Mouse (Mus musculus) bone marrow, adult 2 months (tissue): ENCODE measurements around the gene Cpa2. TPM values are rescaled to one million over a fixed set of nuclear protein-coding genes. Genes with fewer than 3 reads are reported as not detected.

ENCODE experiments used
- H3K27ac ChIP-seq: fragments of 200-500 bp; 2 replicates; pipeline ENCODE4 v1.5.1; 2012; ENCODE audit warnings: low read depth, mild to moderate bottlenecking, control low read depth, inconsistent platforms, low read length; ENCODE audit not compliant: control insufficient read depth, poor library complexity, insufficient read depth
- H3K4me1 ChIP-seq: fragments of 200-500 bp; 2 replicates; pipeline ENCODE4 v1.6.1; 2011; ENCODE audit warnings: low read length; ENCODE audit not compliant: control insufficient read depth, insufficient read depth
- H3K4me3 ChIP-seq: fragments of 200-500 bp; replicated peaks from 2 replicates; pipeline ENCODE3; 2011; ENCODE audit warnings: mild to moderate bottlenecking, low read depth, low read length, control low read depth; ENCODE audit not compliant: control insufficient read depth
- CTCF ChIP-seq: fragments of 200-500 bp; IDR thresholded peaks from 2 replicates; pipeline ENCODE4 v1.5.1; 2011; ENCODE audit warnings: low read length, control low read depth; ENCODE audit not compliant: control insufficient read depth, insufficient read depth
- POLR2A ChIP-seq: fragments of 200-500 bp; IDR thresholded peaks from 2 replicates; pipeline ENCODE4 v1.6.1; 2011; ENCODE audit warnings: low read depth, mild to moderate bottlenecking, control low read depth, low read length, borderline replicate concordance; ENCODE audit not compliant: control insufficient read depth
- WGBS: fragments of 180-500 bp; shearing (Covaris S2); methylation state at CpG from one replicate; pipeline ENCODE4 v1.1.7; 2018; 5-methylcytosine and 5-hydroxymethylcytosine counted together
- polyA plus RNA-seq: library from polyadenylated mRNA; stranded (reverse); fragments of >200 nt; gene quantifications from 2 replicates; pipeline ENCODE4 v1.2.4, GENCODE M21; 2011; ENCODE audit warnings: low replicate concordance; ENCODE audit not compliant: missing spikeins, insufficient read depth, insufficient read length

The Cpa2 gene
- polyA plus RNA-seq = not detected in 2 replicates

DNA sequence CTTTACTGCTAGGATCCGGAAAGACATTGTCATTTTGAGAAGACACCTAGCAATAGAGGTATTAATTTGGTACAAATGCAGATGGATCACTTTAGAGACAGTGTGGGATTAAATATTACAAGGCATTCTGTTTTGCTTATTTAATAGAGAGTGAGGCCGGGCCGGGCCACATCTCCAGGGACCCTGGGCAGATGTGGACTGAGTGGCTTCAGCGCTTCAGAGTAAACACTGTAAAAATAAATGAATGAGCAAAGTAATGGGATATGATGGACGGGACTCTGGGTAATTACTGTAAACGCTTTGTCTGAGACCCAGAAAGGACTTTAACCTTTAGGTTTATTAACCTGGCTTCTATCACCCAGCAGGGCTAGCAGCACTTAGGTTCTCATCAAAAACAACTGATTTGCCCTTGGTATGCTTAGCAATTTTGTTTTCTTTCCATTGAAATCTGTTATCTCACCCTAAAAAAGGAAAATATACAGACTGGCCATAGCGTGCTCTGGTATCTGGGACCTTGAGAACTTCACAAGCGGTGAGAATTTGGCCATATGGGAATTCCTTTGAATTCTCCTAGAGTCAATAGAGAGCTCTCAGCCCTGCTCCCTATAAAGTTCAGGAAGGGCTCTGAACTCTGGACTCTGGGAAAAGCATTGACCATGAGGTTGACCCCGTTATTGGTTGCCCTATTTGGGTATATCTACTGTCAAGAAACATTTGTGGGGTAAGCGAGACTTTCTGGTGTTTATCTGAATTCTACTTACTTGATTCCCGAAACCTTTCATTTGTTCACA lies at the start of gene Cpa2:
Gene Cpa2, plus strand, starts transcription at position 574 of the 791 bp plus-strand sequence.
- WGBS = 87% methylated on average over 11 of the region's 11 CpGs
- no peak within 1 kb of the TSS for H3K4me3 ChIP-seq
- no peak within 1 kb of the TSS for H3K27ac ChIP-seq
- no peak for TF ChIP-seq POLR2A
- TF ChIP-seq CTCF = no peak
- H3K4me1 ChIP-seq = no peaks in the 10 kb centered on the region; the same call in 1 of the 2 replicates

GRCm38 (mm10) chr6:30499049-30499448 lies 42.3 kb upstream of the Cpa2 start:
- no peak overlapping the region for H3K4me3 ChIP-seq
- WGBS = 13% methylated on average over 3 of the region's 3 CpGs
- TF ChIP-seq CTCF (no peak), POLR2A (no peak)
- H3K4me1 ChIP-seq = no peaks in the 10 kb centered on the region; the same call in 1 of the 2 replicates
- H3K27ac ChIP-seq = no peak overlapping the region

DNA sequence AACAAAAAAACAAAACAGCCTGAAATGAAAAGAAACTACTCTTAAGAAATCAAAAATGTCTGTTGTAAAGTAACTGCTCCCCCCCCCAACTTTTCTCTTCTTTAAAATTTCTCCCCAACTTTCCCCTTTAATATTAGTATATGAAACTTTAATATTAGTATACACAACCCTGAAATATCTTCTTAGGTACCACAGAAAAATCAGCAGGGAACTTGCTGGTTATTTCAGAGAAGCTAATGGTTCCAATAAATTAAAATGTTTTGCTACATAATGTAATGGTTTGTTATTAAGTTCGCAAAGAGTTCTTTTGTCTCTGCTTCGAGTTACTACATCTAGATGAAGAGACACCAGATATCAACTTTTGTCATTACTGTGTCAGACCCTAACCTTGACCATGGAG lies 32.6 kb upstream of the Cpa2 start:
- no peaks in the 10 kb centered on the region; the same call in 1 of the 2 replicates for H3K4me1 ChIP-seq
- H3K4me3 ChIP-seq = peak overlapping the region; percentile 79
- WGBS = 5% methylated on average over 2 of the region's 2 CpGs
- TF ChIP-seq POLR2A (no peak), CTCF (no peak)
- no peak overlapping the region; the same call in 1 of the 2 replicates for H3K27ac ChIP-seq

DNA sequence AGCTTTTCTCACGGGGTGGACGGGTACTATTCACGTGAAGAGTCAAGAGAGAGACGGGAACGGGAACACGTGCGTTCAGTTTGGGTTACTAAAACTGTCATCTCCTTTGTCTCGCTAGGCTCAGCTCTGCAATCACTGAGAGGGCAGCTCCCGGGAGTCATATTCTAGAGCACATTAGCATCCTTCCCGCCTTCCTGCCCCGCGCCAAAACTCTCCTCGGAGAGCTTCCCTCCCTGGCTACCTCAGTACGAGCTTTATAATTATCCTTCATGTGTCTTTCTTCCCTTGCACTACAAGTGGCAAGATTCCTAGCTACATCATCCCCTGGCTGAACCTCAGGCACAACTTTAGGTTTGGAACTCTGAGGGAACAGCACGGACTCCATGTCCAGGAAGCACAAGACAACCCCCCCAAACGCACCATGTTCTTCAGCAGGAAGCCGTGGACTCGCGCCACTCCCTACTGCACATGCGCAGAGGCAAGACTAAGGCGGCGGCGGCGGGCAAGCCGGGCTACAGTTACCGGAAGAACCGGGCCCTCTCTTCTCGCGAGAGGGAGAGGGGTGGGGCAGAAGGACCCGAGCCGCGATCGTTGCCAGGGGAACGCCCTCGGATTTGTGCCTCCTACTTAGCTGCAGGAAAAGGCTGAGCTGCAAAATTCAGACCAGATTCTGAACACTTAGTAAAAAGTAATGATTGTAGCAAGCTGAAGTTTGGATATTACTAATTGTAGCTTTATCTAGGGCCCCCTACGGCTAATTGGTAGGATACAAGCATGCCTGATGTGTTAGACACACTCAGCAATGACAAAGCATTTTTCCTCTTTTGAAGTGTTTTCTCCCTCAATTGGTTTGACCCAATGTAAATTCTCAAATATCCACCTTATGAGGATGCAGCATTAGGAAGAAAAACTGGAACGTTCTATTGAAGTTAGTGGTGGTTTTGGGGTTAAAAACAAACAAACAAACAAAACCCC lies 31.8 kb upstream of the Cpa2 start, which contains the start of the genes Tmem209 and Ssmem1:
Gene Tmem209, minus strand, starts transcription at position 519 of the 975 bp plus-strand sequence.
Gene Ssmem1, plus strand, starts transcription at position 585 of the 975 bp plus-strand sequence.
- Histone ChIP-seq H3K27ac (peak within 1 kb of the TSS; percentile 73), H3K4me3 (peak within 1 kb of the TSS; percentile 79), H3K4me1 (no peaks in the 10 kb centered on the region; the same call in 1 of the 2 replicates)
- TF ChIP-seq POLR2A (peak; percentile 87), CTCF (no peak)
- under 1% methylated on average over 37 of the region's 37 CpGs for WGBS

DNA sequence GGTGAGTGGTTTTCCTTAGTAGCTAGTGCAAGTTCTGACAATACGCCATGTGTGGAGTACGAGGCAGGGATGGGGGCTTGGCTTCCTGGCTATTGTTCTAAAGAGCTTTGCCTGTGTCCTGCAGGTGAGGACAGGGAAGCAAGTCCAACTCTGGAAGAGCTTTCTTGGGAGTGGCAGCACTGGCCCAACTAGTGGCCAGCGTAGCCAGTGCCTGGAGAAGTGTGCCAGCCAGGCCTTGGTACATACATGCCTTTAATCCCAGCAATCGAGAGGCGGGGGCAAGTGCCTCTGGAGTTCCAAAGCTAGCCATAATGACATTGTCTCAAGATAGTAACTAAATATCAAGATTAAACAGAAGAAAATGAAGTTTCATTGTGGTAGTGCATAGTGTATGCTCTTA lies 31.1 kb upstream of the Cpa2 start:
- WGBS = 82% methylated on average over 5 of the region's 5 CpGs
- H3K4me1 ChIP-seq = no peaks in the 10 kb centered on the region; the same call in 1 of the 2 replicates
- TF ChIP-seq POLR2A (no peak), CTCF (no peak)
- H3K4me3 ChIP-seq = no peak overlapping the region
- no peak overlapping the region for H3K27ac ChIP-seq

- H3K4me3 ChIP-seq = no peak overlapping the region
- no peak overlapping the region for H3K27ac ChIP-seq
- WGBS = 80% methylated on average over 9 of the region's 9 CpGs
- H3K4me1 ChIP-seq = no peaks in the 10 kb centered on the region; the same call in 1 of the 2 replicates
- TF ChIP-seq POLR2A (no peak), CTCF (no peak)
These were observed 27.1 kb upstream of the Cpa2 start for GRCm38 (mm10) chr6:30514242-30514641.

DNA sequence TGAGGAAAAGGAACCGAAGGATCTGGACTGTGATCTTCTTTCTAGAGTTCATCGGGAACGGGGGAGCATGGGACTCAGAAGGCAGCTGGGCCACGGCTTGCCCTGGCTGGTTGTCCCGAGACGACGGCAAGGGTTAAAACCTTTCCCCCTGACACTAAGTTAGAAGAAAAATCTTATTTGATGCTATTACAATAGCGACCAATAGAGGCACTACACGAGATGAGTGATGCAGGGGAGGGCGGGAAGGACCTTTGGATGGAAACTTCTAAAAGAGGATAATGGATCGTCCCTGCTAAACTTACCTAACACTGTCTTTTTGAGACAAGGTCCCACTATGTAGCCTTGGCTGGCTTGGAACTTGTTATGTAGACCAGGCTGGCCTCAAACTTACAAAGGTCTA lies 21.0 kb upstream of the Cpa2 start:
- no peak overlapping the region for H3K27ac ChIP-seq
- WGBS = 64% methylated on average over 11 of the region's 11 CpGs
- peaks cover 2% of the 10 kb centered on the region for H3K4me1 ChIP-seq
- no peak for TF ChIP-seq CTCF
- TF ChIP-seq POLR2A = no peak
- H3K4me3 ChIP-seq = no peak overlapping the region
